Mouse (Mus musculus): ENCODE measurements around the gene Fbxo36.

Gene Fbxo36

GRCm38 (mm10) chr1:84855756-84856155 lies 16.1 kb downstream of the Fbxo36 start:
- DNase-seq (ENCODE audit: low spot score in 2 of 2), result no peak

GRCm38 (mm10) chr1:84859597-84859996 lies 20.0 kb downstream of the Fbxo36 start:
- DNase-seq (ENCODE audit: low spot score in 2 of 2), result no peak

- DNase-seq (ENCODE audit: low spot score in 2 of 2), result no peak
Measured at GRCm38 (mm10) chr1:84860360-84861254, 21.0 kb downstream of the Fbxo36 start.

GRCm38 (mm10) chr1:84861255-84861630 lies 21.6 kb downstream of the Fbxo36 start:
- no peak for DNase-seq (ENCODE audit: low spot score in 2 of 2)

GRCm38 (mm10) chr1:84864645-84865044 lies 25.0 kb downstream of the Fbxo36 start:
- DNase-seq (ENCODE audit: low spot score in 2 of 2), result no peak

- no peak for DNase-seq (ENCODE audit: low spot score in 2 of 2)
Measured at GRCm38 (mm10) chr1:84866231-84866630, 26.6 kb downstream of the Fbxo36 start.

GRCm38 (mm10) chr1:84866706-84867230 lies 27.1 kb downstream of the Fbxo36 start:
- no peak for DNase-seq (ENCODE audit: low spot score in 2 of 2)

- DNase-seq (ENCODE audit: low spot score in 2 of 2), result no peak
Measured at GRCm38 (mm10) chr1:84868311-84868710, 28.7 kb downstream of the Fbxo36 start.

- DNase-seq (ENCODE audit: low spot score in 2 of 2), result no peak
Measured at GRCm38 (mm10) chr1:84868841-84869240, 29.2 kb downstream of the Fbxo36 start.

GRCm38 (mm10) chr1:84869498-84869897 lies 29.9 kb downstream of the Fbxo36 start:
- DNase-seq (ENCODE audit: low spot score in 2 of 2), result no peak

GRCm38 (mm10) chr1:84871131-84871530 lies 31.5 kb downstream of the Fbxo36 start:
- DNase-seq (ENCODE audit: low spot score in 2 of 2), result no peak

GRCm38 (mm10) chr1:84872105-84872504 lies 32.5 kb downstream of the Fbxo36 start:
- DNase-seq (ENCODE audit: low spot score in 2 of 2), result no peak

GRCm38 (mm10) chr1:84872939-84873338 lies 33.3 kb downstream of the Fbxo36 start:
- no peak for DNase-seq (ENCODE audit: low spot score in 2 of 2)

GRCm38 (mm10) chr1:84877590-84877989 lies 37.9 kb downstream of the Fbxo36 start:
- no peak for DNase-seq (ENCODE audit: low spot score in 2 of 2)

GRCm38 (mm10) chr1:84879571-84880120 lies 40.0 kb downstream of the Fbxo36 start:
- DNase-seq (ENCODE audit: low spot score in 2 of 2), result no peak

GRCm38 (mm10) chr1:84881248-84882065 lies 41.8 kb downstream of the Fbxo36 start:
- DNase-seq (ENCODE audit: low spot score in 2 of 2), result no peak

GRCm38 (mm10) chr1:84882066-84882532 lies 42.5 kb downstream of the Fbxo36 start:
- no peak for DNase-seq (ENCODE audit: low spot score in 2 of 2)

- no peak for DNase-seq (ENCODE audit: low spot score in 2 of 2)
Measured at GRCm38 (mm10) chr1:84882937-84883336, 43.3 kb downstream of the Fbxo36 start.

GRCm38 (mm10) chr1:84883889-84884288 lies 44.2 kb downstream of the Fbxo36 start:
- no peak for DNase-seq (ENCODE audit: low spot score in 2 of 2)

- DNase-seq (ENCODE audit: low spot score in 2 of 2), result no peak
Measured at GRCm38 (mm10) chr1:84885174-84885573, 45.5 kb downstream of the Fbxo36 start.

GRCm38 (mm10) chr1:84885921-84886320 lies 46.3 kb downstream of the Fbxo36 start:
- DNase-seq (ENCODE audit: low spot score in 2 of 2), result peak in 1 of 2 experiments; percentile 30

Data from spleen, postnatal 10 days (tissue).